Mouse (Mus musculus) C2C12 (cell line): ENCODE measurements around the gene Pop4. TPM values are rescaled to one million over a fixed set of nuclear protein-coding genes. Genes with fewer than 3 reads are reported as not detected.

Experiments used
- H3K27me3 ChIP-seq: one replicate; pipeline ENCODE4 v1.6.1; 2011; ENCODE audit not compliant: control insufficient read depth, insufficient read depth, insufficient read length
- H3K36me3 ChIP-seq: one replicate; pipeline ENCODE4 v1.6.1; 2011; ENCODE audit not compliant: control insufficient read depth, insufficient read depth
- H3K4me3 ChIP-seq: one replicate; pipeline ENCODE4 v1.5.1; 2011; ENCODE audit warnings: mild to moderate bottlenecking, control low read depth; ENCODE audit not compliant: poor library complexity, insufficient read depth, severe bottlenecking
- H3K79me2 ChIP-seq: one replicate; pipeline ENCODE4 v1.6.1; 2011; ENCODE audit not compliant: control insufficient read depth, insufficient read depth
- H3K79me3 ChIP-seq: one replicate; pipeline ENCODE4 v1.6.1; 2011; ENCODE audit warnings: low read depth, control low read depth
- H3ac ChIP-seq: one replicate; pipeline ENCODE3; 2011; ENCODE audit warnings: low read depth; ENCODE audit not compliant: control insufficient read depth, insufficient read length
- CEBPB ChIP-seq: IDR thresholded peaks from one replicate; pipeline ENCODE4 v1.6.1; 2011; ENCODE audit warnings: low read depth, mild to moderate bottlenecking, control low read depth, moderate library complexity
- CTCF ChIP-seq: IDR thresholded peaks from one replicate; pipeline ENCODE4 v1.5.1; 2011; ENCODE audit not compliant: control insufficient read depth, insufficient read depth, insufficient read length
- FOSL1 ChIP-seq: IDR thresholded peaks from one replicate; pipeline ENCODE4 v1.8.0; 2011; ENCODE audit warnings: mild to moderate bottlenecking, low read length; ENCODE audit not compliant: poor library complexity, insufficient read depth, severe bottlenecking
- MAX ChIP-seq: IDR thresholded peaks from one replicate; pipeline ENCODE4 v1.6.1; 2011; ENCODE audit warnings: mild to moderate bottlenecking, control low read depth
- MYOD1 ChIP-seq: IDR thresholded peaks from one replicate; pipeline ENCODE4 v1.6.1; 2011; ENCODE audit warnings: low read depth; ENCODE audit not compliant: control insufficient read depth, insufficient read length
- MYOG ChIP-seq: IDR thresholded peaks from one replicate; pipeline ENCODE4 v1.6.1; 2011; ENCODE audit not compliant: control insufficient read depth, insufficient read length; ENCODE audit errors: extremely low read depth
- USF1 ChIP-seq: IDR thresholded peaks from one replicate; pipeline ENCODE4 v1.6.1; 2011; ENCODE audit warnings: low read depth, mild to moderate bottlenecking, control low read depth, moderate library complexity
- polyA plus RNA-seq: library from polyadenylated mRNA; unstranded; fragments of >200 nt; fragmentation: generic; extraction: Trizol; gene quantifications from one replicate; pipeline ENCODE4 v1.2.1, GENCODE M21; 2012; ENCODE audit warnings: missing spikeins

Pop4 gene
- polyA plus RNA-seq, 1 experiment: 20.0 TPM

- H3K4me3 ChIP-seq: no peak overlapping the region
- H3ac ChIP-seq: no peak overlapping the region
- peaks cover 3% of the 10 kb centered on the region for H3K79me3 ChIP-seq
- peaks cover 16% of the 10 kb centered on the region for H3K79me2 ChIP-seq
- no peaks in the 10 kb centered on the region for H3K27me3 ChIP-seq
- TF ChIP-seq CTCF: no peak
- no peak for TF ChIP-seq MYOD1
- no peak for TF ChIP-seq FOSL1
- peaks cover 8% of the 10 kb centered on the region for H3K36me3 ChIP-seq
Measured at GRCm38 (mm10) chr7:38218631-38219367, 52.4 kb downstream of the Pop4 start.

GRCm38 (mm10) chr7:38217417-38218171 is 53.6 kb downstream of the Pop4 start:
- H3K79me2 ChIP-seq: peaks cover 4% of the 10 kb centered on the region
- no peak overlapping the region for H3K4me3 ChIP-seq
- TF ChIP-seq MYOD1 (no peak), CTCF (no peak), USF1 (no peak), MYOG (no peak), FOSL1 (no peak), CEBPB (no peak), MAX (no peak)
- peaks cover 8% of the 10 kb centered on the region for H3K36me3 ChIP-seq
- H3K79me3 ChIP-seq: no peaks in the 10 kb centered on the region
- H3ac ChIP-seq: no peak overlapping the region
- H3K27me3 ChIP-seq: no peaks in the 10 kb centered on the region

- Histone ChIP-seq H3K79me2 (no peaks in the 10 kb centered on the region), H3K4me3 (no peak overlapping the region), H3K79me3 (no peaks in the 10 kb centered on the region), H3K27me3 (no peaks in the 10 kb centered on the region), H3ac (no peak overlapping the region), H3K36me3 (peaks cover 8% of the 10 kb centered on the region)
- TF ChIP-seq FOSL1 (no peak), USF1 (no peak), CTCF (no peak), MYOG (no peak), MAX (no peak), CEBPB (no peak), MYOD1 (no peak)
Measured at GRCm38 (mm10) chr7:38215697-38216096, 55.5 kb downstream of the Pop4 start.

GRCm38 (mm10) chr7:38215281-38215680 is 55.9 kb downstream of the Pop4 start:
- no peak overlapping the region for H3ac ChIP-seq
- no peak for TF ChIP-seq USF1
- no peak for TF ChIP-seq FOSL1
- no peak for TF ChIP-seq CEBPB
- no peak for TF ChIP-seq MAX
- TF ChIP-seq MYOG: no peak
- TF ChIP-seq CTCF: no peak
- TF ChIP-seq MYOD1: no peak

GRCm38 (mm10) chr7:38214473-38215214 is 56.6 kb downstream of the Pop4 start:
- Histone ChIP-seq H3K79me3 (no peaks in the 10 kb centered on the region), H3K27me3 (no peaks in the 10 kb centered on the region), H3K4me3 (no peak overlapping the region), H3ac (no peak overlapping the region), H3K36me3 (no peaks in the 10 kb centered on the region), H3K79me2 (no peaks in the 10 kb centered on the region)
- TF ChIP-seq MAX (no peak), CEBPB (no peak), MYOD1 (no peak), USF1 (no peak)

More at GRCm38 (mm10) chr7:38215281-38215680, 55.9 kb downstream of the Pop4 start:
- Histone ChIP-seq H3K79me2 (no peaks in the 10 kb centered on the region), H3K4me3 (no peak overlapping the region), H3K27me3 (no peaks in the 10 kb centered on the region), H3K79me3 (no peaks in the 10 kb centered on the region), H3K36me3 (peaks cover 5% of the 10 kb centered on the region)
